Mouse (Mus musculus) kidney, embryonic 15.5 days (tissue): Measurements from ENCODE around the gene Tesc. TPM values are rescaled to one million over a fixed set of nuclear protein-coding genes. Genes with fewer than 3 reads are reported as not detected.

Experiments used
- ATAC-seq: fragments of 200-750 bp; cut with Nextera tagmentation; replicated peaks from 2 replicates; pipeline ENCODE4 v1.8.0; 2017; ENCODE audit warnings: moderate TSS enrichment; ENCODE audit not compliant: low FRiP score
- H3K27ac ChIP-seq: fragments of 300-500 bp; sonication (generic); 2 replicates; pipeline ENCODE4 v1.5.1; 2015; ENCODE audit warnings: mild to moderate bottlenecking, inconsistent platforms
- H3K27me3 ChIP-seq: fragments of 300-500 bp; sonication (generic); 2 replicates; pipeline ENCODE4 v1.6.1; 2015; ENCODE audit warnings: inconsistent platforms
- H3K36me3 ChIP-seq: fragments of 300-500 bp; sonication (generic); 2 replicates; pipeline ENCODE4 v1.6.1; 2015; ENCODE audit warnings: inconsistent platforms
- H3K4me1 ChIP-seq: fragments of 300-500 bp; sonication (generic); 2 replicates; pipeline ENCODE4 v1.6.1; 2015; ENCODE audit warnings: inconsistent platforms
- H3K4me2 ChIP-seq: fragments of 300-500 bp; sonication (generic); 2 replicates; pipeline ENCODE4 v1.6.1; 2015; ENCODE audit warnings: moderate library complexity, mild to moderate bottlenecking, inconsistent platforms
- H3K4me3 ChIP-seq: fragments of 300-500 bp; sonication (generic); replicated peaks from 2 replicates; pipeline ENCODE4 v1.5.1; 2015; ENCODE audit warnings: mild to moderate bottlenecking, inconsistent platforms
- H3K9ac ChIP-seq: fragments of 300-500 bp; sonication (generic); 2 replicates; pipeline ENCODE4 v1.6.1; 2015; ENCODE audit warnings: mild to moderate bottlenecking, inconsistent platforms
- H3K9me3 ChIP-seq: fragments of 300-500 bp; sonication (generic); replicated peaks from 2 replicates; pipeline ENCODE4 v1.6.1; 2016; ENCODE audit warnings: inconsistent platforms
- WGBS: fragments of 180-500 bp; shearing (Covaris S2); methylation state at CpG from one replicate; pipeline ENCODE4 v1.1.7; 2015; ENCODE audit warnings: mixed read lengths; 5-methylcytosine and 5-hydroxymethylcytosine counted together
- polyA plus RNA-seq: library from polyadenylated mRNA; unstranded; fragments of >200 nt; fragmentation: Nextera tagmentation; extraction: Ambion mirVana; gene quantifications from 2 replicates; pipeline ENCODE4 v1.2.1, GENCODE M21; 2015

Tesc gene
- polyA plus RNA-seq, 1 experiment from 2014 or later, result 17.1 TPM

- Histone ChIP-seq H3K9ac (no peak overlapping the region), H3K36me3 (no peaks in the 10 kb centered on the region), H3K4me1 (peaks cover 8% of the 10 kb centered on the region), H3K4me3 (no peak overlapping the region), H3K4me2 (no peak overlapping the region), H3K27me3 (no peaks in the 10 kb centered on the region), H3K9me3 (no peaks in the 10 kb centered on the region), H3K27ac (no peak overlapping the region)
- WGBS, result 86% methylated on average over 4 of the region's 4 CpGs
- ATAC-seq, result no peak
Observed at GRCm38 (mm10) chr5:118048412-118048811, 20.9 kb downstream of the Tesc start.

GRCm38 (mm10) chr5:118048928-118049327 is 21.4 kb downstream of the Tesc start:
- H3K9ac ChIP-seq, result no peak overlapping the region
- no peak for ATAC-seq
- no peaks in the 10 kb centered on the region for H3K9me3 ChIP-seq
- no peak overlapping the region for H3K27ac ChIP-seq
- H3K27me3 ChIP-seq, result no peaks in the 10 kb centered on the region
- no peaks in the 10 kb centered on the region for H3K36me3 ChIP-seq
- H3K4me3 ChIP-seq, result no peak overlapping the region
- H3K4me2 ChIP-seq, result no peak overlapping the region
- H3K4me1 ChIP-seq, result peaks cover 10% of the 10 kb centered on the region
- 82% methylated on average over 5 of the region's 5 CpGs for WGBS

GRCm38 (mm10) chr5:118050743-118051142 is 23.2 kb downstream of the Tesc start:
- Histone ChIP-seq H3K27me3 (no peaks in the 10 kb centered on the region), H3K4me3 (no peak overlapping the region), H3K4me1 (peaks cover 10% of the 10 kb centered on the region), H3K36me3 (no peaks in the 10 kb centered on the region), H3K27ac (no peak overlapping the region), H3K9ac (no peak overlapping the region), H3K9me3 (no peaks in the 10 kb centered on the region), H3K4me2 (no peak overlapping the region)
- 60% methylated on average over 4 of the region's 4 CpGs for WGBS
- no peak for ATAC-seq

- Histone ChIP-seq H3K9ac (no peak overlapping the region), H3K4me1 (peaks cover 19% of the 10 kb centered on the region), H3K36me3 (no peaks in the 10 kb centered on the region), H3K4me2 (no peak overlapping the region), H3K9me3 (no peaks in the 10 kb centered on the region), H3K27me3 (no peaks in the 10 kb centered on the region), H3K4me3 (no peak overlapping the region), H3K27ac (peak overlapping the region; percentile 66)
- 42% methylated on average over 8 of the region's 8 CpGs for WGBS
- peak; percentile 77 for ATAC-seq
Observed at GRCm38 (mm10) chr5:118051981-118052662, 24.6 kb downstream of the Tesc start.

- 85% methylated on average over 2 of the region's 2 CpGs for WGBS
- H3K4me3 ChIP-seq, result no peak overlapping the region
- peak overlapping the region; percentile 66; the same call in 1 of the 2 replicates for H3K27ac ChIP-seq
- peaks cover 26% of the 10 kb centered on the region for H3K4me1 ChIP-seq
- H3K9ac ChIP-seq, result no peak overlapping the region
- H3K4me2 ChIP-seq, result no peak overlapping the region
- no peaks in the 10 kb centered on the region for H3K36me3 ChIP-seq
- H3K9me3 ChIP-seq, result no peaks in the 10 kb centered on the region
- ATAC-seq, result no peak
- H3K27me3 ChIP-seq, result no peaks in the 10 kb centered on the region
Observed at GRCm38 (mm10) chr5:118053205-118053604, 25.7 kb downstream of the Tesc start.

- no peak for ATAC-seq
- H3K4me1 ChIP-seq, result peaks cover 21% of the 10 kb centered on the region
Observed at GRCm38 (mm10) chr5:118057508-118058111, 30.1 kb downstream of the Tesc start.

GRCm38 (mm10) chr5:118058858-118059257 is 31.3 kb downstream of the Tesc start:
- no peak for ATAC-seq
- Histone ChIP-seq H3K9ac (no peak overlapping the region), H3K9me3 (no peaks in the 10 kb centered on the region), H3K4me1 (peaks cover 27% of the 10 kb centered on the region), H3K27ac (no peak overlapping the region), H3K27me3 (no peaks in the 10 kb centered on the region), H3K4me3 (no peak overlapping the region), H3K36me3 (no peaks in the 10 kb centered on the region), H3K4me2 (no peak overlapping the region)
- 88% methylated on average over 10 of the region's 10 CpGs for WGBS

More at GRCm38 (mm10) chr5:118057508-118058111, 30.1 kb downstream of the Tesc start:
- H3K9me3 ChIP-seq, result no peaks in the 10 kb centered on the region
- no peak overlapping the region for H3K4me2 ChIP-seq
- 31% methylated on average over 8 of the region's 8 CpGs for WGBS
- H3K36me3 ChIP-seq, result no peaks in the 10 kb centered on the region
- no peak overlapping the region for H3K4me3 ChIP-seq
- H3K27me3 ChIP-seq, result no peaks in the 10 kb centered on the region
- H3K9ac ChIP-seq, result no peak overlapping the region
- peak overlapping the region; percentile 29; the same call in 1 of the 2 replicates for H3K27ac ChIP-seq

GRCm38 (mm10) chr5:118059646-118060045 is 32.1 kb downstream of the Tesc start:
- ATAC-seq, result no peak
- WGBS, result 86% methylated on average over 9 of the region's 9 CpGs
- H3K36me3 ChIP-seq, result 0 out of 2 replicates have a peak, but pooled peaks cover 3% of the 10 kb centered on the region
- H3K27ac ChIP-seq, result no peak overlapping the region
- H3K4me2 ChIP-seq, result no peak overlapping the region
- no peak overlapping the region for H3K4me3 ChIP-seq
- H3K9me3 ChIP-seq, result no peaks in the 10 kb centered on the region
- no peak overlapping the region for H3K9ac ChIP-seq
- H3K4me1 ChIP-seq, result peaks cover 35% of the 10 kb centered on the region
- no peaks in the 10 kb centered on the region for H3K27me3 ChIP-seq

GRCm38 (mm10) chr5:118061391-118061790 is 33.8 kb downstream of the Tesc start:
- Histone ChIP-seq H3K4me2 (no peak overlapping the region), H3K4me3 (no peak overlapping the region), H3K36me3 (peaks cover 15% of the 10 kb centered on the region), H3K27ac (no peak overlapping the region), H3K4me1 (peaks cover 50% of the 10 kb centered on the region), H3K27me3 (no peaks in the 10 kb centered on the region), H3K9ac (no peak overlapping the region), H3K9me3 (no peaks in the 10 kb centered on the region)
- no peak for ATAC-seq
- WGBS, result 92% methylated on average over 18 of the region's 18 CpGs

GRCm38 (mm10) chr5:118063181-118063621 is 35.7 kb downstream of the Tesc start:
- H3K9me3 ChIP-seq, result no peaks in the 10 kb centered on the region
- peaks cover 29% of the 10 kb centered on the region for H3K36me3 ChIP-seq
- peak overlapping the region; percentile 93 for H3K27ac ChIP-seq
- H3K27me3 ChIP-seq, result no peaks in the 10 kb centered on the region
- ATAC-seq, result no peak; the same call in 1 of the 2 replicates
- peaks cover 45% of the 10 kb centered on the region for H3K4me1 ChIP-seq
- WGBS, result 65% methylated on average over 8 of the region's 8 CpGs
- H3K4me3 ChIP-seq, result no peak overlapping the region
- no peak overlapping the region for H3K9ac ChIP-seq
- no peak overlapping the region for H3K4me2 ChIP-seq

- Histone ChIP-seq H3K4me1 (peaks cover 45% of the 10 kb centered on the region), H3K27ac (peak overlapping the region; percentile 93), H3K9ac (no peak overlapping the region), H3K36me3 (peaks cover 38% of the 10 kb centered on the region), H3K27me3 (no peaks in the 10 kb centered on the region), H3K4me3 (no peak overlapping the region), H3K9me3 (no peaks in the 10 kb centered on the region), H3K4me2 (no peak overlapping the region)
- no peak for ATAC-seq
- WGBS, result 57% methylated on average over 10 of the region's 10 CpGs
Observed at GRCm38 (mm10) chr5:118064284-118064901, 36.9 kb downstream of the Tesc start.
